Mouse (Mus musculus): Measurements from ENCODE around the gene 2310057N15Rik.
"Not testable (repeated sequence)": the region's sequence is repeated elsewhere in the genome, so short reads cannot be mapped to it uniquely, and the experiment has no call there.

The 2310057N15Rik gene

GRCm38 (mm10) chr16:88774106-88774505 is at the start of gene 2310057N15Rik:
TSS of gene 2310057N15Rik (minus strand) at chr16:88774206.
- no peak for DNase-seq (ENCODE audit: low spot score in 2 of 2)

- DNase-seq (ENCODE audit: low spot score in 2 of 2): peak; percentile 6 to 19
Measured at GRCm38 (mm10) chr16:88823736-88824135, 49.7 kb upstream of the 2310057N15Rik start.

GRCm38 (mm10) chr16:88820066-88820465 is 46.1 kb upstream of the 2310057N15Rik start, which contains the start of gene Krtap15:
TSS of gene Krtap15 (plus strand) at chr16:88820215.
- DNase-seq (ENCODE audit: low spot score in 2 of 2): no peak

- peak in 1 of 2 experiments; percentile 3 for DNase-seq (ENCODE audit: low spot score in 2 of 2)
Measured at GRCm38 (mm10) chr16:88811827-88812226, 37.8 kb upstream of the 2310057N15Rik start, which contains the start of gene Gm20741. TSS of gene Gm20741 (minus strand) at chr16:88812220.

GRCm38 (mm10) chr16:88786786-88787185 is 12.8 kb upstream of the 2310057N15Rik start:
- DNase-seq (ENCODE audit: low spot score in 2 of 2): no peak

GRCm38 (mm10) chr16:88777596-88777995 is 3.6 kb upstream of the 2310057N15Rik start, which contains the start of gene Gm5965:
TSS of gene Gm5965 (plus strand) at chr16:88777896.
- DNase-seq (ENCODE audit: low spot score in 2 of 2): no peak

GRCm38 (mm10) chr16:88758547-88758946 is 15.5 kb downstream of the 2310057N15Rik start, which contains the start of gene 2310034C09Rik:
TSS of gene 2310034C09Rik (plus strand) at chr16:88758847.
- DNase-seq (ENCODE audit: low spot score in 2 of 2): not testable (repeated sequence)

GRCm38 (mm10) chr16:88751535-88751934 is 22.5 kb downstream of the 2310057N15Rik start, which contains the start of gene Krtap13:
TSS of gene Krtap13 (minus strand) at chr16:88751635.
- DNase-seq (ENCODE audit: low spot score in 2 of 2): not testable (repeated sequence)

GRCm38 (mm10) chr16:88747943-88748342 is 26.1 kb downstream of the 2310057N15Rik start:
- no peak for DNase-seq (ENCODE audit: low spot score in 2 of 2)

GRCm38 (mm10) chr16:88744750-88745340 is 29.2 kb downstream of the 2310057N15Rik start:
- no peak for DNase-seq (ENCODE audit: low spot score in 2 of 2)

- no peak for DNase-seq (ENCODE audit: low spot score in 2 of 2)
Measured at GRCm38 (mm10) chr16:88735391-88735790, 38.6 kb downstream of the 2310057N15Rik start.

- DNase-seq (ENCODE audit: low spot score in 2 of 2): no peak
Measured at GRCm38 (mm10) chr16:88728812-88729275, 45.2 kb downstream of the 2310057N15Rik start, which contains the start of gene Krtap13-1. TSS of gene Krtap13-1 (plus strand) at chr16:88728862.

All from right cerebral cortex, adult 2 months (tissue).